Mouse (Mus musculus) layer of hippocampus, postnatal 25 days (tissue): Measurements from ENCODE around the gene Itprid2. TPM values are rescaled to one million over a fixed set of nuclear protein-coding genes. Genes with fewer than 3 reads are reported as not detected.
"Not testable (repeated sequence)": the region's sequence is repeated elsewhere in the genome, so short reads cannot be mapped to it uniquely, and the experiment has no call there.

Source experiments
- DNase-seq, 2 experiments: peaks; one replicate each; pipeline ENCODE4 v3.0.0; 2022; ENCODE audit warnings: mixed read lengths in 2 of 2, low spot score in 1 of 2; ENCODE audit errors: extremely low spot score in 1 of 2
- total RNA-seq, 2 experiments: library from RNA; stranded (reverse); gene quantifications; 2 replicates each; pipeline ENCODE4 v1.2.3; 2021

Gene Itprid2
- 10 to 100 TPM; 38.5 TPM for total RNA-seq

GRCm38 (mm10) chr2:79634528-79635400 is at the start of gene Itprid2:
Gene Itprid2, plus strand, starts transcription at chr2:79635352.
- DNase-seq: peak; percentile 87 to 89

DNA sequence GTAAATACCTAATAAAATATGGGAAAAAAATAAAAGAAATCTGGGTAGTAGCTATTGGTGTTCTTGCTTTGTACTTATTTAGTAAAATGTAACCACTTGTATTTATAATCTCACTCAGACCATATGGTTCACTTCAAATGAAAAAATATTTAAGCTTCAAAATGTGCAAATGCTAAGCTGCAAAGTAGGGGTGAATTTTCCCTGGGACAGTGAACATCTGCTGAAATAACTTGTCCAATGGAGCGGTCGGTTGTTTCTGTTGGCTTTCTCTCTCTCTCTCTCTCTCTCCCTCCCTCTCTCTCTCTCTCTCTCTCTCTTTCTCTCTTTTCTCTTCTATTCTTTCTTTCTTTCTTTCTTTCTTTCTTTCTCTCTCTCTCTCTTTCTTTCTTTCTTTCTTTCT is 39.0 kb upstream of the Itprid2 start:
- DNase-seq: no peak

DNA sequence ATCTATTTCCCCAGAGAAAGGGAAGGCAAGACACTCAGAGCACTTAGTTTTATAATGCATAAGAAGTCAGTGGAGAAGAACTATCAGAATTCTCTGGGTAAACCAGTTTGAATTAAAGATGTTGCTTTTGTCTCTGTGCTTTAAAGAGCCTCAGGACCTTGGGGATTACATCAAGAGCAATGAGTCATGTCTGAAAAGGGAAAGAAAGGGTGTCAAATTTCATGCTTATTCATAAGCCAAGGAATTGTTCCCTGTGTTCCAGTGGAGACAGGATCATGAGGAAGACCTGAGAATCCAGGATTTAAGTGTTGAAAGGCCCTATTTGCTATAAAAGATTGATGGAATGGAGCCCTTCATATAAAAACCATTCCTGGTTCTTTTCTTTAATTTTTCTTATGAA is 38.1 kb upstream of the Itprid2 start:
- DNase-seq: no peak

DNA sequence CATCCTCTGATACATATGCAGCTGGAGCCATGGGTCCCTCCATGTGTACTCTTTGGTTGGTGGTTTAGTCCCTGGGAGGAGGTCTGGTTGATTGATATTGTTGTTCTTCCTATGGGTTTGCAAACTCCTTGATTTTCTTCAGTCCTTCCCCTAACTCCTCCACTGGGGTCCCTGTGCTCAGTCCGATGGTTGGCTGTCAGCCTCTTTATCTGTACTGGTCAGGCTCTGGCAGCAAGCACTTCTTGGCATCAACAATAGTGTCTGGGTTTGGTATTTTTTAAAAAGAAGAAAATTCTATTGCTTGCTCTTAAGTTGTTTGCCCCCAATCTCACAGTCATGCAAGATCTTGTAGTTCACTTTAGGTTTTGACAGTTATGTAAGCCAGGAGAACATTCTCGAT is 34.0 kb upstream of the Itprid2 start:
- DNase-seq: not testable (repeated sequence)

DNA sequence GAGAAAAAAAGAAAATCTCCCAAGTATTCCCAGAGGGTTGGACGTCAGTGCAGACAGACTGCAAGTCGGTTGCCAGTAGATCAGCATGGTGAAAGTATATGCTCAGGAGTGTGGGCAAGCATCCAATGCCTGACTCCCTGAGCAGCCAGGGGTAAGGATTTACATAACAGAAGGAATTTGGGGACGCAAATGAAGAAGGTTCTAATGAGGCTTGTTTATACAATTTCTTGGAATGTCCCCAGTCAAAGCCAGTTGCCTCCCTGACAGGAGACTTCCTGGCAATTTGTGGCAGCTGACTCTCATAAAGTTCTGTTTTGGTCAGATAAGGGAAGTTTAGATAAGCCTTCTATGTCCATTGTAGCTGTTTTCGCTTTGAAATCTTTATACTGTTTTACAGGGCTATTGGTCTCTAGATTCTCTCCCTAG is 33.4 kb upstream of the Itprid2 start:
- no peak for DNase-seq

DNA sequence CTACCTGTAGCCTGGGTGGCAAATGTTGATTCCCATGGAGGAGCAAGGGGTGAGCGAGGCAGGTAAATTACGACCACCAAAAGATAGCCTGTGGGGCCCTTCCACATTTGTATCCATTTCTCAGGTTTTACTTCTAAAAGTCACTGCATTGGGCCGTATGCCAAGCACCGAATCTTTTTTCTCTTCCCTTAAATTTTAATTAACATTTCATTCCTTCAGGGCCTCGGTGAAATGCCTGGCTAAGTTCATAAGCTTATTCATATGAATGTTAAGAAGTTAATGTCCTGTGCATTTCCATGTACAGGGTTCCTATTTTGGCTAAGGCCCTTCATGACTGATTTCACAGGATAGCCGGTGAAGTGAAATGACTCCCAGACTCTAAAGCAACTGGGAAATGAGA is 32.8 kb upstream of the Itprid2 start:
- DNase-seq: no peak

DNA sequence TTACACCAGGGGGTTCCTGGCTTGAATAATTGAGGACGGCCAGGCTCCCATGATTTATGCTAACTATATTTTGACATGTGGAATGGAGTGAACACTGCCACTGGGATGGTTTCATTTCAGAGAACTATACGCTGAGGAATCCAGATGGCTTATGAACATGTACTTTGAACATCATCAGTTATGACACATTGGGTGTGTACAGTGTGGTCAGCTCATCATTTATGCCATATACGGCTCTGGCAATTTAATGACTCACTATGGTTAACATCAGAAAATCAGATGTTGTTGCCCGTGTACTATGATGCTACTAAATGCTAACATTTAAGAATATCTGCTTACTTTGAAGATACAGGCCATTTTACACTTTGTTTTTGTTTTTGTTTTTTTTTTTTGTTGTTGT is 31.8 kb upstream of the Itprid2 start:
- no peak for DNase-seq

GRCm38 (mm10) chr2:79606033-79606432 is 29.1 kb upstream of the Itprid2 start:
- no peak for DNase-seq

DNA sequence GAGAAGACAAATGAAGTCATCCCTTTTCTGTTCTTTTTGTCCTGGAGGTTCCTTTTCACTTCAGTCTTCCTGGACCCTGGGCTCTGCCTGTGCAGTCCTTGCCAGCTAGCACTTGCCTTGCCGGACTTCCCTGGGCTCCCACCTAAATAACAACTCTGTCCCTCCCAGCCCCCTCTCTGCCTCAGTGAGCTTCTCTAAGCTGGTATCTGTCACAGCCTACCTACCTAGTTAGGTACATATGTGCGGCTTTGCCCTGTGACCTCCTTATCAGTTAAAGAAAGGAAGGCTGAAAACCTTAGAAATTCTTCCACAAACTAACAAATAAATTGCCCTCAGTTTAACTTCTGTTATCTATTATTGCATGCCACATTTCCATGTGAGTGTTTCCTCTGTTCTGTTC is 28.0 kb upstream of the Itprid2 start:
- DNase-seq: no peak

- DNase-seq: no peak
Observed at GRCm38 (mm10) chr2:79608301-79609074, 26.7 kb upstream of the Itprid2 start.

DNA sequence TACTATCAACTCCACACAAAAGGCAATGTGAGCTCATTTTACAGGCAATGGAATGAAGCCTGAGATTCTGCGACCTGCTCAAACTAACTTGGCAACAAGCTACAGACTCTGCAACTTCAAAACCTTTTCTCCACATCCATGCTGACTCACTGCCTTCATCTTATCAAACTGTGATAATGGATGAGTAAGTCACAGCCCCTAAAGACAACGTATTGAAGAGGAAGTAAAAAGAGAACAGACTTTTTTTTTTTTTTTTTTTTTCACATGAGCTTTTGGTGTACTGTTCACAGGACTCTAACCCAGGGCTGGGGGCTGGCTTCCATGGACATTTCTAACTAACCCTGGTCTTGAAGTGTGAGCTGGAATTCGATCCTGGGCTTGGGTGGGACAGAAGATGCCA is 24.3 kb upstream of the Itprid2 start:
- DNase-seq: no peak

- no peak for DNase-seq
Observed at GRCm38 (mm10) chr2:79618145-79618544, 17.0 kb upstream of the Itprid2 start.

GRCm38 (mm10) chr2:79618614-79619568 is 16.3 kb upstream of the Itprid2 start:
- DNase-seq: no peak

DNA sequence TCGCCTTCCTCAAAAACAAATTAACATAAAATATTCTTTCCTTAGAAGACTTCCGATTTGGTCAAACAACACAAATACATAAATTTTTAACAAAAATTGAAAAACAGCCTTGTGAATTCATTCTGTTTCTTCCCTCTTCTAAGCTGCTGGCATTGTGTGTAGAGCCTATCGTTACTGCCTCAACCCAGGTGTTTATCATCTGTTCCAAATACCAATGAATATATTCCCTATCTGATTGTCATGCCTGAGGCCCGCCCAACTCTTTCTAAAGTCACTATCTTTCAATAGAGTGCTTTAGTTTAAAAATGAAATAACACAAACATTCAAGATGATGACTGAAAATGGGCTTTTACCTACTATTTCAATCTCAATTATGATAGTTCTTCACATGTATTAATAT is 11.9 kb upstream of the Itprid2 start:
- DNase-seq: no peak

DNA sequence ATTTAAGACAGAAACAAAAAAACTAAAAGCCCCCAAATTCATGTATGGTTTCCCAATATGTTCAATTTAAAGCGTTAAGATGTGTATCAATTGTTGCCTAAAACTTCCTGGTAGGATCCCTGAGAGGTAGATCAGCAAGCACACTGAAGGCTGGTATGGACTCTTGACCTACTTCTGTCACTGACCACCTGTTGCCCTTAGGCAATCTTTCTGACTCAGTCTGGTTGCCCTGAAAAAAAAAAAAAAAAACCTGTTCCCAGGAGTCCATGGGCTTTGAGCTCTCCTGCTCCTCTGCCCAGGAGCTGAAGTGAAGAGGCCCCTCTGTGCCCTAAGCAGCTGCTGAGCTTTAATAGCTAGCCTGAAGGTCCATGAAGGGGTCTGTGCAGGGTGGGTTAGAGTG is 7.5 kb upstream of the Itprid2 start:
- no peak for DNase-seq

GRCm38 (mm10) chr2:79630231-79630630 is 4.9 kb upstream of the Itprid2 start:
- DNase-seq: no peak

DNA sequence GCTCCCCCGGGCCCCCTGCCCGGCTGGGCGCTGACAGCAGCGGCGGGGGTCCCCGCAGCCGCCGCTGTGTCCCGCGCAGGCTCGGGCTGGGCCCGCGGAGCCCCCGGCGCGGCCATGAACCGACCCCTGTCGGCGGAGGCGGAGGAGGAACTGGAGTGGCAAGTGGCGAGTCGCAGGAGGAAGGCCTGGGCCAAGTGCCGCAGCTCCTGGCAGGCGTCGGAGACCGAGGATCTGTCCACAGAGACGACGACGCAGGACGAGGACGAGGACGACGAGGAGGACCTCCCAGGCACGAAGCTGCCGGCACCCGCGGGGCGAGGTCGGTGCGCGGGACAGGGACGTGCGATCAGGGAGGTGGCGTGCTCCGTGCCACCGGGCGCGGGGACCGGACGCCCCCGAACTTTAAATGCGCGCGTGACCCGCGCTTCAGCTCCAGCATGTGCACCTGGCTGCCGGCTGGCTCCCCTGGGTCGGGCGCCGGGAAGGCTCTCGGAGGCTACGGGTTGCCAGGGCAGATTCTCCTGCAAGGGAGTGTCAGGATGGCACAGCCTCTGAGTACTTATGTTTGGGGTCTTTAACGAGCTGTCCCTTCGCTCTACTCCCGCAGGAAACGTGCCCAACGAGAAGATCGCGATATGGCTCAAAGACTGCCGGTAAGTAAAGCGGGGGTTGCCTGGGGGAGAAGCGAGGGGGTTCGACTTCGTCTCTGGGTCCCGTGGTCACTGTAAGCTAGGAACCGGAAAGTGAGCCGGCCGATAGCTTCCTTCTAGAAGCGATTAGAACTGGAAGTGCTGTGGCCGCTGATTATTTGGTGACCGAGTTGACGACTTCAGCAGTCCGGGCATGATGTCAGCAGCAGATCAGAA is 507 bp downstream of the Itprid2 start:
- DNase-seq: peak; percentile 36

- DNase-seq: no peak
Observed at GRCm38 (mm10) chr2:79638924-79639323, 3.8 kb downstream of the Itprid2 start.

GRCm38 (mm10) chr2:79646237-79646688 is 11.1 kb downstream of the Itprid2 start:
- peak in 1 of 2 experiments; percentile 65 for DNase-seq
